Mouse (Mus musculus) thymus, postnatal 36 days (tissue): ENCODE data around the gene Wfs1.
"Not testable (repeated sequence)": the region's sequence is repeated elsewhere in the genome, so short reads cannot be mapped to it uniquely, and the experiment has no call there.

Experiments used
- DNase-seq, 2 experiments: peaks; one replicate each; pipeline ENCODE4 v3.0.0; 2022; ENCODE audit warnings: mixed read lengths in 2 of 2

The Wfs1 gene

DNA sequence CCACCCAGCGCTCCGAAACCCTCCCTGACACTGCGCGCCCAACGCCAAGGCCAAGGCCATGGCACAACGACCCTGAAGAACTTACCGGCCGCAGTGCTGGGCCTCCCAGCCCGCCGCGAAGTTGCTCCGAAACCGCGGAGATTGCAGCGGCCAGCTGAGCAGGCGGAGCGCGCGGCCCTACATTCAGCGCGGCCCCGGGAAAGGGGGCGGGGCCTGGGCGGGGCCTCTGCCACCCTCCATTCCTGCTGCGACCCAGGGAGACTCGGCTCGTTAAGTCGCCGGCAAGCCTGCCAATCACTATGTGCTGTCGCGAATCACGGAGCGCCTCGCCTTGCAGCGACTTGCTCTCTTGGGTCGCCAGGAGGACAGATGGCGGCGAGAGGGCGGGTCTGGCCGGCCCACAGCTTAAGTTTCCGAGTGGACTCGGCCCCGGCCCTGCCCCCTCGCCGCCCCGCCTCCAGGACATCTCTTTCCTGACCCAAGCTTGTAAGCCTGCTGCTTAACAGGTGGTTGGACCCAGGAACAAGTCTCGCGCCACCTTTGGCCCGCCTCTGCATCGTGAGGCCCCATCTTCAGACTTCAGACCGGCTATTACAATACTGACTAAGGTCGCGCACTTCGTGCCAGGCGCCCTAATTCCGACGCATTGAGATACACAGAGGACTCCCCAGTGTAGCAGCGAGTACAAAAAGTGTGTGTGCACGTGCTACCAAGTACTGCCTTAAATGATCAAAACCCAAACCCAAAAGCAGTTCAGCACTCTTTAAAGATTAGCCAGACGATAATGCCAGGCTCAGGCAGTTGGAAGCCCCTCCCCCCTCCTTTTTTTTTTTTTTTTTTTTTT is at the start of gene Wfs1:
Gene Wfs1, minus strand, starts transcription at position 425 of the 844 bp plus-strand sequence.
- DNase-seq: peak; percentile 91 to 93

DNA sequence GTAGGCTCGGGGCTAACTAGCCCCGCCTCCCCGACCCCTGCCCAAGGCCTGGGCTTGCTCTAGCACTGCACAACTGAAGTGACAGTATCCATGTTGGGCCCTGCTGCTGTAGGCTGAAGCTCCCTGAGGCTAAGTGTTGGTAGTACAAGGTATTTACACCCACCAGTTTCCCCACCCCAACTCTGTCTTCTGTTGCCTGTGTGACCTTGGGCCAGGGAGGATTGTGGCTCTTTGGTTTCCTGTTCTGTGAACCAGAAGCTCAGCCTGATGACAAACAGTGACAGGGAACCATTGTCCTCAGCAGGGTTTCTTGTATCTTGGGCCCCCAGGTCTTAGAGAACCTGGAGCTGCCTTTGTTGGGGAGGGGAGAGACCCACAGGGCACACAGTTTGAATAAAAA is 47.9 kb upstream of the Wfs1 start:
- DNase-seq: no peak

DNA sequence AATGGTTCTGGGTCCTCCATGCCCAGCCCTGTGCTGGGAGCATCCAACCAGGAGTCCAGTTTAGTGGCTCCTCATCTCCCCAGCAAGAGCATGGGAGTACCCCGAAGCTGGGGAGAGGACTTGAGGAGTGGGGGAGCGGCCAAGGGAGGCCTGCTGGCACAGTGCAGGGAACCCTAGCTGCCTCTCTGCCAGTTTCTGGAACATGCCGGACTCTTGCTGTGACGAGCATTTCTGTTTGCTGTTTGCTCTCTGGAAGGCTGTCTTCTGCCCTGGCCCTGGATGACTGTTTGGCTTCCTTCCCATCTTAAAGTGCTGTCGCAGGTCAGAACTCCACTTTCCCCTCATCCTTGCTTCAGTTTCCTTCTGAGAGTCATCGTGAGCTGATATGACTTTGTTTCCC is 46.9 kb upstream of the Wfs1 start:
- DNase-seq: no peak

DNA sequence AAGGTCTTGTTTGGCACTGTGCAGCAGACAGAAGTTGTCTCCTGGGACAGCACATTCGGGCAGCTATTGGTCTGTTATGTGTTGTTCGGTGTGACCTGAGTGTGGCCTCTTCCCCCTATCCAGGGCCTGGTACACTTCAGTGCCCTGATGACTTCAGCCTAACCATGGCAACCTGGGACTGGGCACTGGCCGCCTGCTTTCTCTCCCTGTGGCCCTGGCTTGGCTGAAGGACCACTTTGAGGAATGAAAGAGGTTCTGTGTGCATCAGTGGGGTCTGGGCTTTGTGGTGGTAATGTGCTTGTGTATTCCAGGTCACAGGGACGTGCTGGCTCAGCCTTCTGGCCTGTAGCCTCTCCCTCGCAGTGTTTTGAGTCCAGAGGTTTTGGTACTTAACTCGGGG is 46.2 kb upstream of the Wfs1 start:
- no peak for DNase-seq

DNA sequence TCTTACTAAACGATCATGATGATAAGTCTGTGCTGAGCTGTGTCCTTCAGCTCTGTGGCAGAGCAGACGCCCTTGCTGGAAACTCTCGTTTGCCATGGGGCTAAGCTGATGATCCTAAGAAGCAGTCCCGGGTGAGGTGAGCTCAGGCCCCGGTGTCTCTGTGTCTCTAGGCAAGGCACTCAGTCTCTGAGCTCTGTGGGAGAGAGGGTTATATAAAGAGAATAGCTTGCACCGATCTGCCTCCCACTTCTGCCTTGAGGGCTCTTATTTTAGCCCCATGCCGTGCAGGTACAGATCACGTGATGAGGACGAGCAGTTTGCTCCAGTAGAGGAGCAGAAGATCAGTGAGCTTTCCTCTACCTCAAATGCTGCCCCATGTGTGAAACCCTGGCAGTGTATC is 41.7 kb upstream of the Wfs1 start:
- DNase-seq: no peak

DNA sequence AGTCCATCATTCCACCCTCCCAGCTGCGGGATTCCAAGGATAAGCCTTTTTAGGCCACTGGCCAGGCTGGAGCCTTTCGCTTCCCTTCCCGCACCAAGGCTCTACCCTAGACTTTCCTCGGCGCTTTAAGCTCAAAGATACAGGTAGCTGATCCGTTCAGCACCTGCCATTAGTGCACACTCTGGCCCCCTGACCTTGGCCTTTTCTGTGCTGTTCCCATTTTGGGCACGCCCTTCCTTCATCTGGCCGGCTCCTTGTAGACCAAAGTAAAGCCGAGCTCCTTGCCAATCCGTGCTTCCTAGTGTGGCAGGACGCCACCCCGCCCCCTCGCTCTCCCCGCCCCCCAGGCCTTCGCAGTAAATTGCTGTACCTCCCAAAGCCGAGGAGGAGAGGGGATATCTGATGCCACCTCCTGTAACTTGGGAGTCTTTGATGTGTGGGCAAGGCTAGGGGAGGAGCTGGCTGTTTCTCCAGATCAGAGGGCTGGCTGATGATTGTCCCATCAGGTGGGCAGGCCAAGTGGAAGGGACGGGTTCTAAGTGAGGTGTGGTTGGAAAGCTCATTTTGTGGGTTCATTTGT is 40.4 kb upstream of the Wfs1 start:
- no peak for DNase-seq

DNA sequence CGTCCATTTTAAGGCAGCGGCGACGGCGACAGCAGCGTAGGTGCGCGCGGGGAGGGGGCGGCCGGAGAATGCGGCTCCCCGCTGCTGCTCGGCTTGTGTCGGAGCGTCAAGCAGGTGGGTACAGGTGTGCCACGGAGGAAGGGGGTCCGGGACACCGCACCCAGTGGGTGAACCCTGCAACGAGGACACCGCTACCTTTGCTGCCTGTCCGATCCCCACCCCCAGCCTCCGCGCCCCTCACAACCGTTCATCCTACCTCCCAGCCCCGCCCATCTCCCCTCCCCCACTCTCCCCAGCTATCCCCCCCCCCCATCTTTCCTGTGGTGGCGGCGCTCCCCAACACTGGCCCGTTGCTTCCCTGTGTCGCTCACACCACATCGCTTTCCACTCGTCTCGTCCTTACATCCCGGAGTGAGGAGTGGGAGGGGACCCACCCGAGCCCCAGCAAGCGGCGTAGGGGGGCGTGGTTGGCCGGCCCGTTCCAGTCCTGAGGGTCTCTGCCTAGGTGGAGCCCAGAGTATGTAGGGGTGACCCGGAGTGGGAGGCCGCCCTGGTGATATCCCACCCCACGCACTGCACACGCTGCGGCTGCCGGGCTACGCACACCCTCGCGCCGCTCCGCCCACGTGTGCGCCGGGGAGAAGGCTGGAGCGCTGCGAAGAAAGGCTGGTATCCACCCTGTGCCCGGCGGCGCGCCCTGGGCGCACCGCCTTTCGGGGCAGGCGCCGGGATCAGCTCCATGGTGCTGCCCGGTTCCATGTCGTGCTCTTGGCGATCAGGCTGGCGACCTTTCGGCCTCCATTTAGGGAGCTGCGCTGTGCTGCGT is 39.7 kb upstream of the Wfs1 start:
- peak in 1 of 2 experiments; percentile 35 for DNase-seq

DNA sequence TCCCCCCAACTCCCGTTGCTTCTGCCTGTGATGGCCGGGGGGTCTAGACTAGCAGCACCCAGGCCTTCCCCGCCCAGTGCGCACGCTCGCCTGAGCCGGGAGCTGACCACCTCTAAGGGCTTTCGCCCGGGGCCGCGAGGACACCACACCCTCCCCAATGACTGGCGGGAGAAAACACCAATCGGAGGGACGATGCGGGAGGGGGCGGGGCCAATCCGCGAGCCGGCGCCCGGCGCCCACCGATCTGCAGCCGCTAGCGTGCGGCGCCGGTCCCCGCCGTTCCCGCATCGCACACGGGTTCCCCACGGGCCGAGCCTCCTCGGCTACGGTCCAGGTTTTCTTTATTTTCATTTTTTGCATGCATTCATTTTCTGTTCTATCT is 39.1 kb upstream of the Wfs1 start:
- DNase-seq: peak; percentile 55 to 63

DNA sequence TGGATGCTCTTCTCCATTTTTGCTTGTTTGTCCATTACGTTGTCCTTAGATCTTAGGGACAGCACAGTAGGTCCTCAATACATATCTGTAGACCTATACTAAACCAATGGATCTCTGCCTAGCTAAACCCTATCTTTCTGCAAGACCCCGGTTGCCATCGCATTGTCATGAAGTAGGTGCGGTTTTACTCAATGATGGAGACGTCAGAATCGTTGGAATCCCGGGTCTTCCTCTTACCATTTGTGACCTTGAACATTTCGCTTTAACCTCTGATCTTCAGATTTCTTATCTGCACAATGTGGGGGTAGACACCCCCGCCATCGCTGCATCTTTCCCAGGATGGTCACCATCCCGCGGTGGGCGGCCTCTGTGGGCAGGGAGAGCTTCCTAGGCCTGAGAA is 38.7 kb upstream of the Wfs1 start:
- no peak for DNase-seq

DNA sequence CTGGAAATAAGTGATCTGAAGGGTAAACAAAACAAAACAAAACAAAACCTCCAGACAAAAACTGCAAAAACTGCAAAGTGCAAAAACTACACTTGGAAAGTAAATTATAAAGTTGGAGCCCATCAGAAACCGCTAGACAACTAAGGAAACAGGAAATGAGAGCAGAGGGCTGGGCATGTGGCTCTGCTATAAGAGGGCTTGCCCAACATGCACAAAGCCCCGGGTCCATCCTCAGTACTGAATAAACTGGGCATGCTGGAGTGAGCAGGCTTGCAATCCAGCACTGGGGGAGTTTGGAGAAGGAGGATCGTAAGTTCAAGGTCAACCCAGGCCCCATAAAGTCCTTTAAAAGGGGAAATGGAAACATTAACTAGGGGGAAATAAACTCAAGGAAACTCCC is 28.2 kb upstream of the Wfs1 start:
- no peak for DNase-seq

DNA sequence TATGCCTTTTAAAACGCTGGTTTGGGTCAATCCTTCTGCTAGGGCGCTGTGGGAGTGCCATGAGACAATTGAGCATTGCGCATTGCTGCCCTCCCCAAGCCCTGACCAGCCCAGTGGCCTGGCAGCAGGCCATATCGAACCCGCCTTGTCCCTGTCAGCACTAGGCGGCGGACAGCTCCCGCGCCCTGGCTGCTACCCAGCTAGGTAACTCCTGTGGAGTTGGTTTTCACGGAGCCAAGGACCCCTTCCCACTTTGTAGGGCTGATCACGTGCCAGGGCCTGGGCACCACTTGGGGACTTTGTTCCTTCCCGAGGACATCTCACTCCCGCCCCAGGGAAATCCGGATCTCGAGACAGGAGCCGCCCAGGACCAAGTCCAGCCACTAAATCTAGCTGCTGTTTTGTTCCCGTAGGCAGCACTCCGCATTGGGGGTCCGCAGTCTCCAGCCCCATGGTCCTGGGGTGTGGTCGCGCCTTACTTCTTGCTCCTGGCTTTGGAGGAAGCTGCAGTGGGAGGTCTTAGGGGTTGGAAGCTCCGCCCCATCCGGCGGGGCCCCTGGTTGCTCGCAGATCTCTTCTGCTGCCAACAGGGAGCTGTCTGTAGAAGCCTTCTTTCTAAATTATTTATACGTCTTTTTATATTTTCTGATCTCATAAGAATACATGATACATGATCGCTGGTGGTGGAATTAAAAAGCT is 26.8 kb upstream of the Wfs1 start:
- DNase-seq: peak in 1 of 2 experiments; percentile 26

DNA sequence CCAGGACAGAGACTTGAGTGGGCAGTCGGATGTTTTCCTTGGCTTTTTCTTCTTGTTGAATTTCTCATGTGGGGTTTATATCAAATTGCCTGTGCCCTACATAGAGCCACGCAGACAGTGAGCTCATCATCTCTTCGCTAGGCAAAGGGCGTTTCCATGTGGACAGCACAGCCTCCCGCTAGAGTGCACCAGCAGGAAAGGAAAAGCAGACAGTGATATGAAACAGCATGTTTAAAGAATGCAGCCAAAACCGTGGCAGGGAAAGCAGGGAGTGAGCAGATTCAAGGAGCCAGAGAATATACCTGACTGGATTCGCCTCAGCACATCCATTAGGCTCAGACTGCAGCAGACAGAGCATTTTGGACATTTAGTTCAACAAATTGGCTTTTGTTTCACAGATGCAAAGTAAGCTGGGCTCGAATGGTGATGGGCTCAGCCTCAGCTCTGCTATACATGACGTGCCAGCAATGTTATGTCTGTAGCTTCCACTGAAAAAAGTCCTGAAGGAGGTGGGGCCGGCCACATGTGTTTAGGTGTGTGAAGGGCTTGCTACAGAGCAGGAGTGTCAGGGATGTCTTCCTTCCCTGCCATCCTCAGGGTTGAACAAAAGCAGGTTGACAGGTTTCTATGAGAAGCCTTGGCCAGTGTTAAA is 21.8 kb upstream of the Wfs1 start:
- no peak for DNase-seq

DNA sequence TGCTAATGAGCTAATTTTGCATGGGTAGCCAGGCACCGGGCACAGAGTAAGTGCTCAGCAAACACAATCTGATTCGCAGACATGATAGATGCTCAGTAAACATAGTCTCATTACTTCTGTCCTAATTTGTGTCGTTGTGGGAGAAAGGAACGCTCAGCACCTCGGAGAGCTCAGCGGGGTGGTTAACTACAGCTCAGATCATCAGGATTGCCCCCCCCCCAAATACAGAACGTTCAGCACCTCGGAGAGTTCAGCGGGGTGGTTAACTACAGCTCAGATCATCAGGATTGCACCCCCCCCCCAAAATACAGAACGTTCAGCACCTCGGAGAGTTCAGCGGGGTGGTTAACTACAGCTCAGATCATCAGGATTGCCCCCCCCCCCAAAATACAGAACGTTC is 20.8 kb upstream of the Wfs1 start:
- not testable (repeated sequence) for DNase-seq

DNA sequence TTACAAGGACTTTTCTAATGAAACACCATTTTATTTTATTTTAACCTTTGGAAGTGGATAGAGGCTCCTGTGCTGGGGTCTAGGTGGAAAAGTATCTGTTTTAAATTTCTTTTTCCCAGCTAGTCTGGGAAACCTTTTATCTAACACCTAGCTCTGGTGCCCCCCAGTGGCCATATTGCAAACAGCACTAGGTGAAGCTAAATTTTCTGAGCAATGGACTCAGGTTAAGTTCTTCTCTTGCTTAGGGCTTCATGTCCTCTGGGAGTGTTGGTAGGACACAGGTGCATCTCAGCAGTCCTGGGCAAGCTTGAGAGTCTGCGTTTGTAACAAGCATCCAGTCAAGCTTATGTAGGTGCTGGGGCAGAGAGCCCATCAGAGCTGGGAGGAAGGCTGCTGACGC is 13.0 kb upstream of the Wfs1 start:
- peak; percentile 69 to 77 for DNase-seq

DNA sequence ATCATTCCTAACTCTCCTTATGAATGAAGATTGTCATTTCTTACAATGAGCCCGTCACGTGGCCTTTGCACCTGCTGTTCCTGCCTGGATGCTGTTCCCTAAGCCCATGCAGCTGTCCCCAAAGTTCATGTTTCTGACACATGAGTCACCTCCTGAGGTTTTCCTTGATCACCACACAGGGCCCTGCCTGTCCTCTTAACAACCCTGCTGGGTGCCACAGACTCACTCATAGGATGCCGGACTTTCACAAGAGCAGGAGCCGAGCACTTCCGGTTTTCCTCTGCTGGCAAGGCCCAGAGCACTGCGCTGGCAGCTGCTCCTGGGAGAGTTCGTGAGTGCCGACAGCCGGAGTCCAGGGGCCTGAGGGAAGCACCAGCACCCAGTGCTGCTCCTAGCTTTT is 12.0 kb upstream of the Wfs1 start:
- no peak for DNase-seq

DNA sequence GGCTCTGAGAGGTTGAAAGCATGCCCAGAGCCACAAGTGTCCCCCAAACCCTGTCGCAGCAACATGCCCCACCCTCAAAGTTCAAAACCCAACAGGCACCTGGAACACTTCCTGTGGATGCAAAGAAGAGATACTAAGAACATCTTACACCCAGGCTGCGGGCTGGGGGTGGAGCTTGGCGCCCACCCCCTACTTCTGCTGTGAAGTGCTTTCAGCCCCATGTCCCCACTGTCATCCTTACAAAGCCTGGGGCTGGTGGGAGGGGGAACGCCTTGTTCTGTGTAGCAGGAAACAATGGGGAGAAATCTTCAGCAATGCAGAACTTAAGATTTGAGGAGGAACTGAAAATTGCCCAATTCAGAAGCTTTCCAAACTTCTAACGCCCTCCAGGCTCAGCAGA is 9.0 kb upstream of the Wfs1 start:
- peak; percentile 63 to 81 for DNase-seq

DNA sequence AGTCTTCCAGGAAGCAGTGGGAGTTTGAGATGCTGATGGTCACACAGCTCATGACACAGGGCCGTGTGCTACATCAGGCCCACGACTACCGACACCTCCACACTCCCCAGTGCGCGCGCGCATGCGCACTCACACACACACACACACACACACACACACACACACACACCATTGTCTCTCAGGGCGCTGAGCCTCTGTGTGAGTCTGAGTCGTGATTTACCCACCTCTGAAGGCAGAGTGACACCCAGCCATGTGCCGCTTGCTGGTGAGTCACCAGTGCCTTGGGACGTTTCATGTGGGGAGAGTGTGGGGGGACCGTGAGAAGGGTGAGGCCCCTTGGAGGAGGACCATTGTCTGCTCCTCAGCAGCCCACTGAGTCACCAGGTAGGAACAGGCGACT is 7.4 kb upstream of the Wfs1 start:
- peak in 1 of 2 experiments; percentile 14 for DNase-seq

DNA sequence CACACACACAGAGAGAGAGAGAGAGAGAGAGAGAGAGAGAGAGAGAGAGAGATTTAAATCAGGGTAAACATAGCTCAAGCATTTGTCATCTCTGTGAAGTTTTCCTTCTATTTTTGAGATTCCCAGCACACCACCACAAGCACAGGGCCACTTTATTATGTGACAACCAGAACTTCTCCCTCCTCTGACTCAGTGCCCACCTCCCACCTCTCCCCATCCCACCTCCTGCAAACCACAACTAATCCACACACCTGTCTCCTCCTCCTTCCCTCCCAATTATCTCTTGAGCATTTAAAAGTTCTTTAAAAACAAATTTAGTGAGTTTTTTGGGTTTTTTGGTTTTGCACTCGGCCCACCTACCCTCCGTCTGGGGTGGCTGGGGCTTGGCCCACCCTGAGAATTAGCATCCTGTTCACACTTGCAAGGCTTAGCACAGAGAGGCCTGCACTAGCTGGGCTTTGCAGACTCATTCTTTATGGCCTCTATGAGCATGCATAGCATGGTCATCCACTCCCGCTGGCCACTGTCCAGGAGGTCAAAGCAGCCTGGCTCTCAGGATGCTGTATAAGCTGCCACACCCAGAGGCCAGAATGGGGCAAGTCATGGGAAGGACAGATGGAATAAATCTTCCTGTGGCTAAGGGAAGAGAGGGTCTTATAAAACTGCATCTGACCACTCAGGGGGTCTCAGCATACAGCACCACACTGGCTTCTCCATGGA is 1.8 kb upstream of the Wfs1 start:
- DNase-seq: no peak

DNA sequence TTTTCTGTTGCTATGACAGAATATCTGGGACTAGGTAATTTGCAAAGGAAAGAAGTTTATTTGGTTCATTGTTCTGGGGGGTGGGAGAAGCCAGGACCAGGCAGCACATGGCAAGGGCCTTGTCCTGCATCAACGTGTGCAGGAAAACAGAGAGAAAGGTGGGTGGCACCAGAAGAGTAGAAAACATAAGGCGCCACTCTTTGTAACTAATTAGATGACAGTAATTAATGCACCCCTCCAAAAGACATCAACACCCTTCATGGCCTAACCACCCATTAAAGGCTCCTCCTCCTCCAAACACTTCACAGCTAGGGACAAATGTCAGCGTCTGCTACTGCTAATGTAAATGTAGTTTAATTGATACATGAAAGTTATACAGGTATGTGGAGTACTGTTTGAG is 1.2 kb upstream of the Wfs1 start:
- no peak for DNase-seq

DNA sequence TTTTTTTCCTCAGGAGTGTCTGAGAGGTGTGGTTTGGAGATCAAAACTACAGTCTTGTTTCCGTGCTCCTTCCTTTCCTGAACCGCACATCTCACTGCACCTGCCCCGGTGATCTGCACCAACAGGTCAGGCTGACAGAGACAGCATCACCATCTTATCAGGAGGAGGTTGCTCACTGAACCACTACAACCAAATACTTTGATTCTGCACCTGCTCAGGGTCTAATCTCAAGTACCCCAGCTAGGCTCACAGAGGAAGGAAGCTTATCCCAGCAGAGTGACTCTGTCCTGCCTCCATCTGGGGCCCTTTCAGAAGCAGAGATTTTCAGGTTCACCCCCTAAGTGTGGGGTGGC is 596 bp upstream of the Wfs1 start:
- DNase-seq: peak; percentile 26 to 46

DNA sequence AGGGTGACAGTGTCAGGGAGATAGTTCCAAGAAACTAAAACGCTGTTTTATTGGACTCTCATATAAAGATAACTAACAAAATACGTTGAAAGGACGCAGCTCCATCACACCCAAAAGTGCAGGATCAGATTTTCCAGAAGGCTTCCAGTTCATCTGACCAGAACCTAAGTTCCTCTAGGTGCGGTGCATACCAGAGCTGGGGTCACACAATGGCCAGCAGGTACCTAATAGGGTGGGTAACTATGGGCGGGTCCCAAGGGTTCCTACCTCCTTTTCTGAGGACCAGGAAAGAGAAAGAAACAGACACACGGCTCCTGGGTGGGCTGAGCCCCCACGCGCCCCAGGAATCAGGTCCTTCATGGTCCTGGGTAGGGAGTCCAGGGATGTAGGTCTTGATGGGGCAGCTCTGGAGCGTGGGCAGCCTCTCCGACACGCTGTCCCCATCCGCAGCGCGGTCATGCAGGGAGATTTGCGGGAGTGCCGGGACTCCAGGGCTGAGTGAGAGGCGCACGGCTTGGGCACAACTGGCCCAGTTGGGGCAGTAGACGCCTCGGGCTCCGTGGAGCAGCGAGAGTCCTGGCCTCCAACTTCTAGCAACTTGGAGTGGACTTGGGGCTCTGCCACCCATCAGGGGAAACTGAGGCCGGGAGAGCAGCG is 753 bp downstream of the Wfs1 start:
- no peak for DNase-seq
